Mouse (Mus musculus) G1E (cell line): ENCODE results near the gene Fcgrt.

Source experiments
- CTCF ChIP-seq: IDR thresholded peaks from 2 replicates; pipeline ENCODE4 v1.5.1; 2012; ENCODE audit warnings: low read depth, low read length, inconsistent platforms, mixed read lengths
- GATA1 ChIP-seq: IDR thresholded peaks from 2 replicates; pipeline ENCODE4 v1.6.1; 2012; ENCODE audit warnings: borderline replicate concordance, low read length, inconsistent platforms, mixed read lengths
- POLR2AphosphoS5 ChIP-seq: IDR thresholded peaks from 2 replicates; pipeline ENCODE4 v1.6.1; 2012; ENCODE audit warnings: low read depth, low read length, inconsistent platforms; ENCODE audit not compliant: insufficient replicate concordance

DNA sequence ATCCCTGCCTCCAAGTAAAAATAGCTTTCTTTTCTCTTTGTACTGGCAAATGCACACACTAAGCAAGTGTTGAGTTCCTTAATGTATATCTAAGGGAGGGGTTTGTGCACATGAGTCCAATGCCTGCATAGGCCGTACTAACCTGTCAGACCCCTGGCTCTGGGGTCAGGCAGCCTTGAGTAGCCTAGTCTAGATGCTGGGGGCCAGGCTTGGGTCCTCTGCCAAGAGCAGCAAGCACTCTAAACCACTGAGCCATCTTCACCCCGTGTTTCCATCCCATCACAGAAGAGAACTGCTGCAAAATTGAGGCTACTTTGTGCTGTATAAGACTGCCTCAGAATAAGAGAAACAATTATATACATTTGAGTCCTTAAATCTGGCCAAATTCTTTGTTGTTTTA lies 25.8 kb downstream of the Fcgrt start:
- no peak for TF ChIP-seq CTCF
- no peak for TF ChIP-seq POLR2AphosphoS5
- TF ChIP-seq GATA1: no peak
